Mouse (Mus musculus) megakaryocyte, embryonic 14.5 days (primary cell): ENCODE data around the gene A1cf. TPM values are rescaled to one million over a fixed set of nuclear protein-coding genes. Genes with fewer than 3 reads are reported as not detected.

Source experiments
- H3K27me3 ChIP-seq: replicated peaks from 2 replicates; pipeline ENCODE3; 2012; ENCODE audit warnings: inconsistent platforms
- H3K36me3 ChIP-seq: replicated peaks from 2 replicates; pipeline ENCODE3; 2012; ENCODE audit warnings: low read length, inconsistent platforms, mixed read lengths
- H3K4me1 ChIP-seq: 2 replicates; pipeline ENCODE4 v1.6.1; 2012; ENCODE audit warnings: inconsistent platforms
- H3K4me3 ChIP-seq: replicated peaks from 2 replicates; pipeline ENCODE3; 2012; ENCODE audit warnings: moderate library complexity, mild to moderate bottlenecking, inconsistent platforms
- H3K9me3 ChIP-seq: 2 replicates; pipeline ENCODE4 v1.6.1; 2012; ENCODE audit warnings: inconsistent platforms
- FLI1 ChIP-seq: IDR thresholded peaks from 2 replicates; pipeline ENCODE4 v1.6.1; 2012; ENCODE audit warnings: low read length, inconsistent platforms, mixed read lengths
- GATA1 ChIP-seq: IDR thresholded peaks from 3 replicates; pipeline ENCODE4 v1.6.1; 2012; ENCODE audit warnings: mixed read lengths, low read length, inconsistent platforms, borderline replicate concordance
- polyA plus RNA-seq: library from polyadenylated mRNA; stranded (reverse); fragments of >175 nt; gene quantifications from 2 replicates; pipeline ENCODE4 v1.2.3, GENCODE M21; 2012; ENCODE audit warnings: low replicate concordance; ENCODE audit not compliant: insufficient read depth

Gene A1cf
- polyA plus RNA-seq = not detected in 2 replicates

- Histone ChIP-seq H3K9me3 (no peaks in the 10 kb centered on the region), H3K4me1 (no peaks in the 10 kb centered on the region), H3K36me3 (no peaks in the 10 kb centered on the region), H3K27me3 (no peaks in the 10 kb centered on the region), H3K4me3 (no peak within 1 kb of the TSS)
- TF ChIP-seq GATA1 (no peak), FLI1 (no peak)
These were observed at the start of gene A1cf for GRCm38 (mm10) chr19:31868521-31868920. TSS of gene A1cf (plus strand) at chr19:31868764.

- TF ChIP-seq GATA1 (no peak), FLI1 (no peak)
- peaks cover 8% of the 10 kb centered on the region for H3K9me3 ChIP-seq
These were observed 34.3 kb upstream of the A1cf start for GRCm38 (mm10) chr19:31834250-31834649.

GRCm38 (mm10) chr19:31861909-31862308 lies 6.7 kb upstream of the A1cf start:
- no peaks in the 10 kb centered on the region for H3K27me3 ChIP-seq
- TF ChIP-seq GATA1 (no peak), FLI1 (no peak)
- H3K4me3 ChIP-seq = no peak overlapping the region
- H3K4me1 ChIP-seq = peaks cover 7% of the 10 kb centered on the region
- no peaks in the 10 kb centered on the region for H3K9me3 ChIP-seq
- no peaks in the 10 kb centered on the region for H3K36me3 ChIP-seq

More at GRCm38 (mm10) chr19:31834250-31834649, 34.3 kb upstream of the A1cf start:
- Histone ChIP-seq H3K27me3 (no peaks in the 10 kb centered on the region), H3K4me1 (peaks cover 27% of the 10 kb centered on the region), H3K36me3 (peaks cover 8% of the 10 kb centered on the region), H3K4me3 (no peak overlapping the region)

- no peaks in the 10 kb centered on the region for H3K9me3 ChIP-seq
- no peak overlapping the region for H3K4me3 ChIP-seq
- H3K36me3 ChIP-seq = no peaks in the 10 kb centered on the region
- H3K4me1 ChIP-seq = peaks cover 7% of the 10 kb centered on the region
- H3K27me3 ChIP-seq = no peaks in the 10 kb centered on the region
- TF ChIP-seq FLI1 (no peak), GATA1 (no peak)
These were observed 5.9 kb upstream of the A1cf start for GRCm38 (mm10) chr19:31862512-31863249.

- no peaks in the 10 kb centered on the region for H3K9me3 ChIP-seq
- TF ChIP-seq FLI1 (no peak), GATA1 (no peak)
- no peaks in the 10 kb centered on the region for H3K27me3 ChIP-seq
- H3K4me3 ChIP-seq = no peak overlapping the region
- peaks cover 7% of the 10 kb centered on the region for H3K4me1 ChIP-seq
- no peaks in the 10 kb centered on the region for H3K36me3 ChIP-seq
These were observed 3.1 kb upstream of the A1cf start for GRCm38 (mm10) chr19:31865451-31865850.

- peaks cover under 1% of the 10 kb centered on the region; the same call in 1 of the 2 replicates for H3K4me1 ChIP-seq
- no peaks in the 10 kb centered on the region for H3K9me3 ChIP-seq
- no peaks in the 10 kb centered on the region for H3K36me3 ChIP-seq
- TF ChIP-seq GATA1 = no peak
- no peak for TF ChIP-seq FLI1
- H3K4me3 ChIP-seq = no peak overlapping the region
- no peaks in the 10 kb centered on the region for H3K27me3 ChIP-seq
These were observed 488 bp upstream of the A1cf start for GRCm38 (mm10) chr19:31868076-31868475.

- peaks cover 2% of the 10 kb centered on the region; the same call in 1 of the 2 replicates for H3K4me1 ChIP-seq
- no peak for TF ChIP-seq GATA1
- no peak for TF ChIP-seq FLI1
- no peaks in the 10 kb centered on the region for H3K36me3 ChIP-seq
- H3K27me3 ChIP-seq = no peaks in the 10 kb centered on the region
- H3K9me3 ChIP-seq = no peaks in the 10 kb centered on the region
- H3K4me3 ChIP-seq = no peak overlapping the region
These were observed 407 bp downstream of the A1cf start for GRCm38 (mm10) chr19:31868971-31869370.

- H3K4me3 ChIP-seq = no peak overlapping the region
- H3K9me3 ChIP-seq = 0 out of 2 replicates have a peak, but pooled peaks cover 4% of the 10 kb centered on the region
- TF ChIP-seq GATA1 (no peak), FLI1 (no peak)
- no peaks in the 10 kb centered on the region for H3K36me3 ChIP-seq
- H3K27me3 ChIP-seq = no peaks in the 10 kb centered on the region
- peaks cover 3% of the 10 kb centered on the region; the same call in 1 of the 2 replicates for H3K4me1 ChIP-seq
These were observed 2.8 kb downstream of the A1cf start for GRCm38 (mm10) chr19:31871377-31871776.

- TF ChIP-seq GATA1 = no peak
- TF ChIP-seq FLI1 = no peak
- H3K27me3 ChIP-seq = no peaks in the 10 kb centered on the region
- no peak overlapping the region for H3K4me3 ChIP-seq
- 0 out of 2 replicates have a peak, but pooled peaks cover 4% of the 10 kb centered on the region for H3K9me3 ChIP-seq
- H3K4me1 ChIP-seq = peaks cover 3% of the 10 kb centered on the region; the same call in 1 of the 2 replicates
- no peaks in the 10 kb centered on the region for H3K36me3 ChIP-seq
These were observed 9.4 kb downstream of the A1cf start for GRCm38 (mm10) chr19:31877968-31878367.

GRCm38 (mm10) chr19:31884594-31884993 lies 16.0 kb downstream of the A1cf start:
- TF ChIP-seq FLI1 (no peak), GATA1 (no peak)

GRCm38 (mm10) chr19:31887275-31887674 lies 18.7 kb downstream of the A1cf start:
- Histone ChIP-seq H3K36me3 (no peaks in the 10 kb centered on the region), H3K27me3 (no peaks in the 10 kb centered on the region), H3K9me3 (no peaks in the 10 kb centered on the region), H3K4me3 (no peak overlapping the region), H3K4me1 (peaks cover 4% of the 10 kb centered on the region; the same call in 1 of the 2 replicates)
- no peak for TF ChIP-seq FLI1
- no peak for TF ChIP-seq GATA1

More at GRCm38 (mm10) chr19:31884594-31884993, 16.0 kb downstream of the A1cf start:
- no peak overlapping the region for H3K4me3 ChIP-seq
- H3K36me3 ChIP-seq = no peaks in the 10 kb centered on the region
- no peaks in the 10 kb centered on the region for H3K27me3 ChIP-seq
- peaks cover 4% of the 10 kb centered on the region for H3K4me1 ChIP-seq
- no peaks in the 10 kb centered on the region for H3K9me3 ChIP-seq
